Mouse (Mus musculus) liver, embryonic 18 days (tissue): ENCODE results near the gene Layn. TPM values are rescaled to one million over a fixed set of nuclear protein-coding genes. Genes with fewer than 3 reads are reported as not detected.

Experiments
- polyA plus RNA-seq: library from polyadenylated mRNA; depleted of rRNA; stranded (reverse); fragments of >200 nt; gene quantifications from 2 replicates; pipeline ENCODE4 v1.2.3, GENCODE M21; 2012; rRNA removed

Layn gene
- polyA plus RNA-seq, result 0.60 and 0.75 TPM in 2 replicates

GRCm38 (mm10) chr9:51076979-51077315, at the start of gene Layn:
Gene Layn (minus strand): TSS chr9:51077094.

GRCm38 (mm10) chr9:51101756-51102425, 25.0 kb upstream of the Layn start, which contains the start of gene 4833427G06Rik:
Gene 4833427G06Rik (minus strand): TSS chr9:51102078.

GRCm38 (mm10) chr9:51060601-51061000, 16.3 kb downstream of the Layn start, which contains the start of gene Btg4:
Gene Btg4 (plus strand): TSS chr9:51060901.

GRCm38 (mm10) chr9:51008841-51009655, 67.8 kb downstream of the Layn start, which contains the start of gene Sik2:
Gene Sik2 (minus strand): TSS chr9:51009073.

Other genes with a start within 250 kb of the Layn start
- gene Ppp2r1b, start 231.8 kb downstream of the Layn start, polyA plus RNA-seq, result 14.1 and 14.4 TPM in 2 replicates
- gene Sik2, start 68.0 kb downstream of the Layn start, polyA plus RNA-seq, result 4.5 and 5.1 TPM in 2 replicates
- not detected in 2 replicates for gene Btg4, start 16.2 kb downstream of the Layn start, polyA plus RNA-seq
- not detected in 2 replicates for gene 4833427G06Rik, start 25.0 kb upstream of the Layn start, polyA plus RNA-seq
- gene Gm32742, start 88.4 kb upstream of the Layn start, polyA plus RNA-seq, result 0.01 TPM in 2 replicates
- 6.9 and 10.2 TPM in 2 replicates for gene Pou2af1, start 136.6 kb upstream of the Layn start, polyA plus RNA-seq
- 0.27 and 0.32 TPM in 2 replicates for gene Colca2, start 201.5 kb upstream of the Layn start, polyA plus RNA-seq